Mouse (Mus musculus) brain, embryonic 18.5 days (tissue): ENCODE data around the gene Chml.

Experiments used
- DNase-seq: peaks from one replicate; pipeline ENCODE4 v3.0.0-alpha.2; 2012; ENCODE audit warnings: low read depth, low spot score

The Chml gene

DNA sequence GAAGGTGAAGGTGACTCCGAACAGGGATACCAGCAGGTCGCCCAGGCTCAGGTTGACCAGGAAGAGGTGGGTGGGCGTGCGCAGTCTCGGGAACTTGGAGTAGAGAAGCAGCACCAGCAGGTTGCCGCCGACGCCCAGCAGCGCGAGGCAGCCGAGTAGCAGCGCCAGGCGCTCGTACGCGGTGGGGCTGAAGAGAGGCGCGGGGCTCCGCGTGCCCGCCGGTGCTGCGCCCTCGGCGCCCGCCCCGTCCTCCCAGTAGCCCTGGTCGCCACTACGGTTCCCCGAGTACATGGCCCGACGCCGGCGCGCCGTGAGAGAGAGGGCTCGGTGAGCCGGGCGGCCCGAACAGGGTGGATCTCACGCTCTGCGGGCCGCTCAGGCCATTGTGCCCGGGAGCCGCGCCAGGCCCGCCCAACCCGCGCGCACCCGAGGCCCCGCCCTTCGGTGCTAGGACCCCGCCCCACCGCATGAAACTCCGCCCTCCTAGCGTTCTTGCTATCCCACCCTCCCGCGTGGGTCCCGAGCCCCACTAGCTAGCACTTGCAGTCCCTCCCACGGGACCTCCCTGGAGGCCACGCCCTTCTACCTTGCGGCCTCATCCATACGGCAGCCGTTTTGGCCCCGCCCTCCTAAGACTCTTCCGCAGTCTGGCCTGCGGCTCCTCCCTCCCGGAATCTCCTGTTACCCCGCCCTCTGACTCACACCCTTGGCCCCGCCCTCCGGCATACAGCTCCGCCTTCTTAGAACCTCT lies at the start of gene Chml, which contains the start of gene Opn3:
Chml (minus strand) TSS at position 656 of the 751 bp plus-strand sequence.
Opn3 (minus strand) TSS at position 531 of the 751 bp plus-strand sequence.
- DNase-seq, result peak; percentile 94

- no peak for DNase-seq
These were observed 33.1 kb upstream of the Chml start for GRCm38 (mm10) chr1:175725771-175726170.

- DNase-seq, result no peak
These were observed 24.1 kb upstream of the Chml start for GRCm38 (mm10) chr1:175716832-175717231.

GRCm38 (mm10) chr1:175712338-175712909 lies 19.7 kb upstream of the Chml start:
- DNase-seq, result no peak

DNA sequence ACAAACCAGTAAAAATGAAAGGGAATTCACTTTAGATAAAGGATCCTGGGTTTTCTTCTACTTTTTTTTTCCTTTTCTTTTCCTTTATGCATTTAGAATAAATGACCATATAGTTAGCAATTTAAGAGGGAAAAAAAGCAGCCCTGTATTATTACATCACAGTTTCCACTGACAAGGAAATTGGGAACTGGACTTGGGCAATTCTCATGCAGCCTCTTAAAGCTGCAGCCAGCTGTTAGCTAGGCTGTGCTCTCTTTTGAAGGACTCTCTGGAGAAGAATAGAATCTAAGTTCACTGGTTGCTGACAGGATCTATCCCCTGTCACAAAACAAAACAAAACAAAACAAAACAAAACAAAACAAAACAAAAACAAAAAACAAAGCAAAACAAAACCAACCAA lies 15.3 kb upstream of the Chml start:
- no peak for DNase-seq

- DNase-seq, result no peak
These were observed 14.9 kb upstream of the Chml start for GRCm38 (mm10) chr1:175707599-175707998.

DNA sequence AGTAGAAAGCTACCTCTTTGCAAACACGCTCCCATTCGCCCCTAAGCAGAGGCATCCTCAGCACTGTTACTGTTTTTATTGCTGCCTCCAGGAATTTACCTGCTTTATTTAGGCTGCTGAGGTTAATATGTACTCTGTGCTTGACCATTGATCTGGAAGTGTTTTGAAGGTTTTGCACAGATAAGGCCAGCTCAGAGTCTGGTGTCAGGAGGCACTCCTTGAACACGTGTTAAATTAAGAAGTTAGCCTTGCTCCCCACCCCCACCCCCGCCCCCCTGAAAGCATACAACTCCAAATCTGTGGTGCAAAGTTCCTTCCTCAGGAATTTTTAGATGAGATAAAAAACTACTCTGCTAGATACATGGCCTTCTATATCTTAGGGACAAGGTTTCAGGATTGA lies 8.4 kb upstream of the Chml start:
- no peak for DNase-seq

GRCm38 (mm10) chr1:175699796-175700195 lies 7.1 kb upstream of the Chml start:
- no peak for DNase-seq

GRCm38 (mm10) chr1:175699375-175699774 lies 6.7 kb upstream of the Chml start:
- no peak for DNase-seq

- DNase-seq, result no peak
These were observed 5.6 kb upstream of the Chml start, which contains the start of gene Wdr64 for GRCm38 (mm10) chr1:175698293-175698692. Gene Wdr64, plus strand, starts transcription at chr1:175698593.

DNA sequence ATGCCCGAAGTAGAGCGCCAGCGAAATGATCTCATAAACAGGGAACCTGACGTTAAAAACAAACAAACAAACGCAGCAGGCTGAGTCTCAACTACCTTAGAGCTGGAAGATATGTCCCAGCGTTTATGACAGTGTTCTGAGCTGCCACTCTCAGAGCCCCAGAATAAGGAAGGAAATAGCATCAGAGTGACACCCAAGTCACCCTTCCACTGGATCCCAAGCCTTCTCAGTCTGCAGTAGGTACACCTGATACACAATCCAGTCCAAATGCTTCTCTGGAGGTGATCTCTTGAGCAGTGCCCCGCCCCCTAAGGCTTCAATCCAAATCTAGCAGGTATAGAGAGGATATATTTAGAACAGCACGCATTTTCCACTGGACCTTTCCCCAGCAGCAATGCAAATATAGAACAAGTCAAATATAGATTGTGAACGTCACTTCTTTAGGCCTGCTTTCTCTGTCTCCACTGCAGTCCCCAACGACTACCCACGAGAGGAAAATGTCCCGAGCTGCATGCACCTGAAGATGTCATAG lies 794 bp upstream of the Chml start:
- no peak for DNase-seq

DNA sequence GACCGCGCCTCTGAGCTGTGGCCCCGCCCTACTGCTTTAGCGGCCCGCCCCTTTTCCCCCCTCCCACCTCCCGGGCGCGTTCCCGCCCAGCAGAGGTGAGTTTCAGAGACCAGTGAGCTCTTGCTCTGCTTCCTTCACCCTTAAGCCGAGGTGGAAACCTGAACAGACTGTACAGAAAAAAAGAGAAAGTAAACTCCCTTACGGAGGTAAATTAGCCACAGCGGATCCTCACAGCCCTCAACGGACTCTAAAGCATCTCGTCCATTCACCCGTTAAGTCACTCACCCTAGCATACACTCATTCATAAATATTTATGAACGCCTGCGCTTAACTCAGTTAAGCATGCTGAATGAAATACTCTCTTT lies 278 bp upstream of the Chml start:
- no peak for DNase-seq

DNA sequence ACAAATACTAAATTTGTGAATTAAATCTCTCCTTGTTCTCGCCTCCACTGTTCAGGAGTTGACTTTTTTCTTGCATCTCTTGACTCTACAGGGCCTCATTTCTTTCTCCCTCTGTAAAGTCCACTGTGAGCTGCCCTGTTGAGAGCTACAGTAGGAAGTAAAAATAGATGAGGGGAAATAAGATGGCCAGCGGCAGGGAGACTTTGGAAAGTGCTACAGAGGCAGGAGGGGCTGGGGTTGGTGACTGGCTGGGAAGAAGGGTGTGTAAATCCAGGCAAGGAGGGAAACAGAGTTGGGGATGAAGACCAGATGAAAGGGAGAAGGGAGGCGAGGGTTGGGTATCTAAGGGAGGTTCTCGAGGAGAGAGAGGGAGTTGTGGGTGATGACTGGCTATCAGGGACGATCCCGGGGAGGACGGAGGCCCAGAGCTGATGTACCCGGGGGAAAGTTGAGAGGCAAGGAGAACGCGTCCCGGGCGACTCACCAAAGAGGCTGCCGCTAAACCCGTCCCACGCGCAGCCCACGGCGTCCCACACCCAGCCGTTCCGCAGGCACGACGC lies 935 bp downstream of the Chml start:
- no peak for DNase-seq

GRCm38 (mm10) chr1:175680995-175681394 lies 11.7 kb downstream of the Chml start:
- DNase-seq, result no peak

DNA sequence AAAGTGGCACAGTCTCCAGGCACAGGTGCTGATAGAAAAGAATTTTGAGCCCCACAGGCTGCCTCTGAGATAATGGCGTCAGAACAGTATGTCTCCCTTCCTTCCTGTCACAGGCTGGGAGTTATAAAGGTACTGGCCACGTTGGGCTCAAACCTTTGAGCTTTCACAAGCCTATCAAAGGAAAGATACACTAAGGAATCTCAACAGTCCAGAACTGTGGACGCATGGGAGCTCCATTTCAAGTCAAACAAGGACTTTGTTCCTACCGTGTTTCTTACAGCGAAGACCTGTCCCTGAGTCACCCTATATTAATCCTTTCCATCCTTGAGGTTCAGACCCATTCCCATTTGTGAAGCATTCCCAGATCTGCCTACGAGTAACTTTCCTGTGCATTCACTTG lies 15.2 kb downstream of the Chml start:
- no peak for DNase-seq

DNA sequence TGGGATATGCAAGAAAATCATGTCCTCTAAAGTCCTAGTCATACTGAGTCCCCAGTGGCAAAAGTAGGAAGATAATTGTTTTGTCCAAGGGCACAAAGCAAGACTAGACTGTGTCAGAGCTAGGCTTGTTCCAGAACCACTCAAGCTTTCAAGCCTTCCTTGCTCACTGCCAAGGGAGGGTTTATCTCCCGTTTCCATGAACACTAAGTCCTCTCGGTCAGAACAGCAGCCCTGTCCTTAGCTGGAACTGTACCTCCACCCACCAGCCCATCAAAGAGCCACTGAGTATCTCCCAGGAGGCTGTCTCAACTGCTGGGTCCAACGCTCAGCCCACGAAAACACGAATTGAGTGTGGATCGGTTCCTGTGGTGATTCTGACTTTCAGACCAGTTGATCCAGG lies 17.6 kb downstream of the Chml start:
- DNase-seq, result no peak

DNA sequence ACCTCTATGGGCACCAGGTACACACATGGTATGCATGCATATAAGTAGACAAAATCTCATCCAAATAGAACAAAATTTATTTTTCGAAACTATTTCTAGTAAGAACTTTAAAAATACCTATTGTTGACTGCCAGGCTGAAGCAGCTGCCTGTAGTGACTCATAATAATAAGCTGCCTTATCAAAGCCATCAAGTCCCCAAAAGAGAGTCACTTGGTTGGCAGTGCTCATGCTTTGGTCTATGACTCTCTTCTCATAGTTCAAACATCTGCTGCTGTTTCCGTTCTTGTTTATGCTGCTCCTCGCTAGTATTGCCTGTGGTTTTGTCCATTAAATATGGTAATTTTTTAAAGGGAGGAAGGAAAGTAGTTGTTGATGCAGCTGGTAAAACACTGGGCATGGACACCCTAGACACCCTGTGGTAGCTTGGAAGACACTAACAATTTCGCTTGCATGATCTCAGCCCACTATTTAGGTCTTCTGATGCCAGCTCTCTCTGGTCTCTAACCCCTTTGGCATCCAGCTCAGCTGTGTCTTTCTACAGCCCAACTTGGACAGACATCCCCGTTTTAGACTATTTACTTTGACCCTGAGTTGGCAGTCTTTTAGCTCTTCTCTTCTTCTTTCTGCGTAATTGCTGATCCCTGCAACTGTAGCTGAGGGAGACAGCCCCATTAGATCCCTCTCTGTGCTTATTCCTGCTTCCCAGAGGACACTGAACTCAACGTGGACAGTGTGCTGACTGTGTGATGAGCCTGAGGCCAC lies 19.0 kb downstream of the Chml start:
- no peak for DNase-seq

DNA sequence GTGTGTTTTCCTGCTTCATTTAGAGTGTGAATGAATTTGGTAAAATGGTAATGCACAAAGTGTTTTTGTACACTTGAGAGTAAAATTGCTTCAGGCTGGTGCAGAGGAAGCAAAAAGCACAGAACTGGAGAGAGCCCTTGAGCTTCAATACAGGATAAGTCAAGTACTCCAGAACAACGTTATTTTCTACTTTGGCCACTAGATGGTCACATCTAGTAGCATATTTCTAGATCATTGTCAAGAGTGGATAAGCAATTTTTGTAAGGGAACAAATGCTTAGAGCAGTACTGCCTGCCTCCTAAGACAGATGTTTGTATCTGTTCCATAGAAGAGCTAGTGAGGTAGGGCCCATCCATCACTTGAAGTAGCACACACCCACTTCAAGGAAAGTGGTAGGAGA lies 21.1 kb downstream of the Chml start:
- DNase-seq, result no peak

- DNase-seq, result no peak
These were observed 22.7 kb downstream of the Chml start for GRCm38 (mm10) chr1:175670042-175670441.

GRCm38 (mm10) chr1:175669456-175669855 lies 23.2 kb downstream of the Chml start:
- DNase-seq, result no peak

GRCm38 (mm10) chr1:175668666-175669405 lies 23.9 kb downstream of the Chml start:
- DNase-seq, result no peak
